Mouse (Mus musculus) stomach, postnatal 0 days (tissue): ENCODE measurements around the gene Padi3. TPM values are rescaled to one million over a fixed set of nuclear protein-coding genes. Genes with fewer than 3 reads are reported as not detected.
A peak's percentile ranks its signal among the peaks of the same experiment; 100 is the strongest.

Experiments used
- ATAC-seq: fragments of 200-750 bp; cut with Nextera tagmentation; 2 replicates; pipeline ENCODE4 v1.8.0; 2017; ENCODE audit not compliant: low FRiP score, low TSS enrichment
- DNase-seq: peaks from one replicate; pipeline ENCODE4 v3.0.0-alpha.2; 2016; ENCODE audit warnings: low spot score
- H3K27ac ChIP-seq: fragments of 300-500 bp; sonication (generic); replicated peaks from 2 replicates; pipeline ENCODE4 v1.5.1; 2014; ENCODE audit warnings: mild to moderate bottlenecking, control low read depth
- H3K27me3 ChIP-seq: fragments of 300-500 bp; sonication (generic); 2 replicates; pipeline ENCODE4 v1.6.1; 2014; ENCODE audit warnings: low read length; ENCODE audit not compliant: control insufficient read depth, insufficient read depth
- H3K36me3 ChIP-seq: fragments of 300-500 bp; sonication (generic); 2 replicates; pipeline ENCODE4 v1.6.1; 2014; ENCODE audit warnings: low read length, mixed read lengths; ENCODE audit not compliant: control insufficient read depth, insufficient read depth
- H3K4me1 ChIP-seq: fragments of 300-500 bp; sonication (generic); replicated peaks from 2 replicates; pipeline ENCODE4 v1.6.1; 2014; ENCODE audit warnings: antibody characterized with exemption; ENCODE audit not compliant: control insufficient read depth, insufficient read depth
- H3K4me2 ChIP-seq: fragments of 300-500 bp; sonication (generic); replicated peaks from 2 replicates; pipeline ENCODE4 v1.6.1; 2014; ENCODE audit warnings: low read depth, mild to moderate bottlenecking, control low read depth, moderate library complexity
- H3K4me3 ChIP-seq: fragments of 300-500 bp; sonication (generic); 2 replicates; pipeline ENCODE4 v1.5.1; 2014; ENCODE audit warnings: low read depth, low read length, control low read depth
- H3K9ac ChIP-seq: fragments of 300-500 bp; sonication (generic); 2 replicates; pipeline ENCODE4 v1.6.1; 2014; ENCODE audit warnings: mild to moderate bottlenecking, low read length, control low read depth, mixed read lengths
- H3K9me3 ChIP-seq: fragments of 300-500 bp; sonication (generic); 2 replicates; pipeline ENCODE4 v1.6.1; 2016; ENCODE audit warnings: low read length; ENCODE audit not compliant: control insufficient read depth
- CTCF ChIP-seq: IDR thresholded peaks from 2 replicates; pipeline ENCODE4 v1.5.1; 2016; ENCODE audit warnings: antibody characterized with exemption, low read depth, mild to moderate bottlenecking, moderate library complexity
- EP300 ChIP-seq: optimal IDR thresholded peaks from 2 replicates; pipeline ENCODE3; 2016; ENCODE audit warnings: antibody characterized with exemption
- WGBS: fragments of 180-500 bp; shearing (Covaris S2); extraction: QIAGEN DNeasy Blood & Tissue Kit; methylation state at CpG from one replicate; pipeline ENCODE4 v1.1.7; 2014; 5-methylcytosine and 5-hydroxymethylcytosine counted together
- polyA plus RNA-seq: library from polyadenylated mRNA; unstranded; fragments of >200 nt; fragmentation: Nextera tagmentation; extraction: Ambion mirVana; gene quantifications from 2 replicates; pipeline ENCODE4 v1.2.1, GENCODE M21; 2015

Gene Padi3
- polyA plus RNA-seq, 1 experiment from 2014 or later = 0.02 TPM

GRCm38 (mm10) chr4:140774893-140775292 is 35.6 kb downstream of the Padi3 start:
- no peak overlapping the region for H3K4me3 ChIP-seq
- ATAC-seq = no peak; the same call in 1 of the 2 replicates
- no peaks in the 10 kb centered on the region for H3K27me3 ChIP-seq
- H3K4me2 ChIP-seq = no peak overlapping the region
- WGBS = 67% methylated on average over 9 of the region's 9 CpGs
- DNase-seq = no peak
- no peak overlapping the region for H3K27ac ChIP-seq
- H3K36me3 ChIP-seq = no peaks in the 10 kb centered on the region
- H3K4me1 ChIP-seq = no peaks in the 10 kb centered on the region
- H3K9ac ChIP-seq = no peak overlapping the region
- TF ChIP-seq CTCF (no peak), EP300 (no peak)
- H3K9me3 ChIP-seq = no peaks in the 10 kb centered on the region

DNA sequence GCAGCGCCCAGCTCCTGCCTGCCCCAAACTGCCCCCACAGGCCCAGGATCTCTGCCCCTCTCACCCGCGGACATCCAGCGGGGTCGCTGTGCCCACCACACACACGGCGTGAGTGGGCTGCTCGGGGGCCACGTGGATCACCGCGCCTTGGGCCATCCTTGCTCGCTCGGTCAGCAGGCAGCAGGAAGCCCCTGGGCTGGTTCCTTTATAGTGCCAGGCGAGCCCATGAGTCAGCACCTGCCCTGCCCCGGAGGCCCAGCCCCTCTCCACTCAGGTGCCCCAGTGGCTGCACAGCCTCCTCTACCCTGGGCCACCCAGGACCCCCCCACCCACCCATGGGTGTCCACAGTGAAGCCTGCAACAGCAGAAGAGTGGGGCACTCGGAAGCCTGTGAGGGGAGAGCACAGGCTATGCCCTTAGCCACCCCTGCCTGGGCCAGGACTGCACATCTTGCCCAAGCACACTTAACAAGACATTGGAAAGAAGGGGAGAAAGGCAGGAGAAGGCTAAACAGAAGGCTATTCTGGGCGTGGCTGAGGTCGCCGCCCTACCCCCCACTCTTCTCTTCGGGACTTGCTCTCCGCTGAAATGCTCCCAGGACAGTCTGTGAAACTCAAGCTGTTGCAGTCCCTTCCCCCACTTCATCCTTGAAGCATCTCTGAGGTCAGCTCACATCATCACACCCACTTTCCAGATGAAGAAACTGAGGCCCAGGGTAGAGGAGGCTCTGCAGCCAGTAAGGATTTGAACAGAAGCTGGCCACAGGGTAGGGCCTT is 36.2 kb downstream of the Padi3 start, which contains the start of gene Padi4:
Padi4 (minus strand) TSS at position 212 of the 776 bp plus-strand sequence.
- H3K27me3 ChIP-seq = no peaks in the 10 kb centered on the region
- 70% methylated on average over 21 of the region's 21 CpGs for WGBS
- H3K9ac ChIP-seq = no peak within 1 kb of the TSS
- H3K4me3 ChIP-seq = no peak within 1 kb of the TSS
- no peaks in the 10 kb centered on the region for H3K36me3 ChIP-seq
- peak; percentile 25; the same call in 1 of the 2 replicates for ATAC-seq
- TF ChIP-seq EP300 = no peak
- no peak for TF ChIP-seq CTCF
- DNase-seq = no peak
- no peak within 1 kb of the TSS for H3K4me2 ChIP-seq
- no peaks in the 10 kb centered on the region for H3K9me3 ChIP-seq
- H3K27ac ChIP-seq = no peak within 1 kb of the TSS
- no peaks in the 10 kb centered on the region for H3K4me1 ChIP-seq

DNA sequence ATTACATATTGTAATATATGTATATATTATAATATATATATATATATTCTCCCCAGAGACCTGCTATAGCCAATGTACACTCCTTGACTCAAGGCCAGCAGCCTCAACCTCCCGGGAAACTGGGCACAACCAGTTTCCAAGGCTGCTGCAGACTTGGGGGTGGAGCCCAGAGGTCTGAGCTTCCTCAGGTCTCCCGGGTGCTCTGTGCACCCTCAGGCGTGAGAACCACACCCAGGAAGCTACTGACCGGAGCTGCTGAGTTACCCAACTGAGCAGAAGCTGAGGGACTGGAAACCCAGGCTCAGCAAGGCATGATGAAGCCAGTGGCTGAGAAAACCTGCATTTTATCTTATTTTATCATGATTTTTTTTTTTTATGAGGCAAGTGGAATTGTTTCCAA is 39.4 kb downstream of the Padi3 start:
- Histone ChIP-seq H3K27ac (no peak overlapping the region), H3K4me2 (no peak overlapping the region), H3K9me3 (no peaks in the 10 kb centered on the region), H3K4me1 (no peaks in the 10 kb centered on the region), H3K9ac (no peak overlapping the region), H3K4me3 (no peak overlapping the region), H3K36me3 (no peaks in the 10 kb centered on the region), H3K27me3 (no peaks in the 10 kb centered on the region)
- DNase-seq = peak; percentile 43
- 31% methylated on average over 4 of the region's 4 CpGs for WGBS
- peak; percentile 54; the same call in 1 of the 2 replicates for ATAC-seq
- TF ChIP-seq CTCF (no peak), EP300 (no peak)

- Histone ChIP-seq H3K27me3 (no peaks in the 10 kb centered on the region), H3K9ac (peak overlapping the region; percentile 50), H3K36me3 (no peaks in the 10 kb centered on the region), H3K27ac (no peak overlapping the region), H3K4me2 (peak overlapping the region; percentile 51), H3K4me3 (peak overlapping the region; percentile 33), H3K4me1 (no peaks in the 10 kb centered on the region), H3K9me3 (no peaks in the 10 kb centered on the region)
- WGBS = 4% methylated on average over 13 of the region's 13 CpGs
- ATAC-seq (peak; percentile 35; the same call in 1 of the 2 replicates), DNase-seq (peak; percentile 72)
- TF ChIP-seq EP300 (no peak), CTCF (no peak)
These were observed 40.0 kb downstream of the Padi3 start for GRCm38 (mm10) chr4:140770433-140770832.

GRCm38 (mm10) chr4:140768973-140769372 is 41.5 kb downstream of the Padi3 start:
- no peak overlapping the region for H3K9ac ChIP-seq
- no peak overlapping the region for H3K4me2 ChIP-seq
- TF ChIP-seq EP300 (no peak), CTCF (no peak)
- H3K4me3 ChIP-seq = no peak overlapping the region
- H3K36me3 ChIP-seq = no peaks in the 10 kb centered on the region
- no peaks in the 10 kb centered on the region for H3K9me3 ChIP-seq
- H3K4me1 ChIP-seq = no peaks in the 10 kb centered on the region
- no peak overlapping the region for H3K27ac ChIP-seq
- ATAC-seq (no peak), DNase-seq (no peak)
- WGBS = 76% methylated on average over 5 of the region's 5 CpGs
- H3K27me3 ChIP-seq = no peaks in the 10 kb centered on the region

DNA sequence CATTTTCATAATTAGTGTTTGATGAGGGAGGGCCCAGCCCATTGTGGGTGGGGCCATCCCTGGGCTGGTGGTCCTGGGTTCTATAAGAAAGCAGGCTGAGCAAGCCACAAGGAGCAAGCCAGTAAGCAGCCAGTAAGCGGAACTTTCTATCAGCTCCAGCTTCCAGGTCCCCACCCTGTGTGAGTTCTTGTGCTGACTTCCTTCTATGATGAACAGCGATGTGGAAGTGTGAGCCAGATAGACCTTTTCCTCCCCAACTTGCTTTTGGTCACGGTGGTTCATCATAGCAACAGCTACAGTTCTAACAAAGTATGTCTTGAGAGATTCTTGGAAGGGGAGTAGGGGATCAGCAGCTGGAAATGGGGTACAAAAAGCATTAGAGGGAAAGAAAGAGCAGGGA is 44.5 kb downstream of the Padi3 start:
- Histone ChIP-seq H3K9me3 (no peaks in the 10 kb centered on the region), H3K4me2 (no peak overlapping the region), H3K4me3 (no peak overlapping the region), H3K4me1 (no peaks in the 10 kb centered on the region), H3K27ac (no peak overlapping the region), H3K27me3 (no peaks in the 10 kb centered on the region), H3K36me3 (no peaks in the 10 kb centered on the region), H3K9ac (no peak overlapping the region)
- no peak for DNase-seq
- ATAC-seq = no peak
- TF ChIP-seq CTCF = no peak
- no peak for TF ChIP-seq EP300
- 68% methylated on average over 3 of the region's 3 CpGs for WGBS
